Mouse (Mus musculus) adrenal gland, postnatal 4 days (tissue): ENCODE measurements around the gene Abcg5. TPM values are rescaled to one million over a fixed set of nuclear protein-coding genes. Genes with fewer than 3 reads are reported as not detected.

ENCODE experiments used
- DNase-seq, 2 experiments: peaks; one replicate each; pipeline ENCODE4 v3.0.0; 2021 to 2022; ENCODE audit warnings: low spot score in 2 of 2, mixed read lengths in 2 of 2
- total RNA-seq, 2 experiments: library from RNA; stranded (reverse); gene quantifications; 2 replicates each; pipeline ENCODE4 v1.2.3; 2021

The Abcg5 gene
- total RNA-seq, 2 experiments from 2014 or later, result 0.64 to 4.5 TPM

DNA sequence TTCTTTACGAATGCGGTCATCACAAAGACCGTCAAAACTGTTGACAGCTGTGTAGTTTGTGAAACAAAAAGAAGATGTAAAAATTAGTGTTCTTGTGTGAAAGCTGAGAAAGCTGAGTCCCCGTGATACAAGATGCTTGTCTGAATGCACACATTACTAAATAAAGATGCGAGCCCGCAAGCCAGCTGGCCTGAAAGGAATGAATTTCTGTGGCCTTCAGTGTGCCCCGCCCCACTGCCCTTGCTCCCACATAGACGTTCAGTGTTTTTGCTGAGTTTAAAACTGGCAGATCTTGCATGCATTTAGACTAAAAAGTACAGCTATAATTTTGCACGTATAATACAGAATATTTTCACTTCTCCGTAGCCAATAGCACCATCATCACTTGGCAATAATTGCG is 67.0 kb downstream of the Abcg5 start:
- no peak for DNase-seq

DNA sequence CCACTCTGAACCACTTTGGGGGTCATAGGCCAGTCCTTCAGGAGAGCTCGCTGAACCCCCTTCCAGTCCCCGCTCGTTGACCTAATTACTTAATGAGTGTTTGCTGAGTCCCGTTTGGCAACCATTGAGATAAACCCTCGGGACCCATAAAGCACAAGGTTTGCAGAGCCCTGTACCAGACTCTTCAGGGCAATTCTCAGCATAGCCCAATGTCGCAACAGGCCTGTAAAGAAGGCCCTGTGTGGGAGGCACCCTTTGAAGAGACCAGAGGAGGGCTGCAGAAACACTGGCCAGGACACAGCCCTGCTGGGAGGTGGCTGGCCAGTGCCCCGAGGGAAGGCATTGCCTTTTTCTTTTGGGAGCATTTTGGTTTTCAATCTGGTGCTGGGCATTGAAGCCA is 70.8 kb downstream of the Abcg5 start:
- no peak for DNase-seq

DNA sequence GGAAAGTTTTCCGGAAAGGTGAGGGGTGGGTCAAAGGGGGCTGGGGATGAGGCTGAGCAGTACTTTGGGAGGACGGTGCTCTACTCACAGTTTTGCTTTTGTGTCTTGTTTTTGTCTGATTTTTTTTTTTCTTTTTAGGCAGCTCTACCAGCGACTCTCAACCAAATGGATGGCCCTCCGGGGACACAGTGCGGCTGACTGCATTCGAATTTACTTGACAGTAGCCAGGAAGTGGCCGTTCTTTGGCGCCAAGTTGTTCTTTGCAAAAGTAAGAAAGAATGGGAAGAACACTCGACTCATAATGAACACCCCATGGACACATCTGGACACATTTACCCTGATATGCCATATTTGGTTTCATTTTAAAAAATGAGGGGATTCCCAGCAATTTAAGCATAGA is 71.3 kb downstream of the Abcg5 start:
- DNase-seq, result no peak

DNA sequence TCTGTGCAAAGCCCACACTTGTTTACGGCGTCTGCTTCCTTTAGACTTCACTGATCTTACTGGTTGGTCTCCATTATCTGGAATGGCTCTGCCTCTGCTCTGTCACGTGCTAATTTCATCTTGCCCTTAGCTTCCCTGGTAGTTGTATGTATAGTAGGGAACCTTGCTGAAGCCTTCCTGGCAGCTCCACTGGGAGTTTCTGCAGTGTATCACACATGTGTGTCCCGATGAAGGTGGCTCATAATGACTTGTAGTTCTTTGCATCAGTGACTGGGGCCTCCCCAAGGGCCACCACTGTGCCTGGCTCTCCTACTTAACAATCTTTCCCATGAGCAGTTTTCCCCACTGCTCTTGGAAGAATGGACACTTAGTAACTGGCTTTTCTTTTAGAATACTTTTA is 74.2 kb downstream of the Abcg5 start:
- DNase-seq, result no peak

Other genes with a start within 250 kb of the Abcg5 start
- gene Thada, start 216.8 kb downstream of the Abcg5 start, total RNA-seq, result 10 to 100 TPM; 18.2 to 20.7 TPM
- 10 to 100 TPM; 12.0 to 13.7 TPM for gene Plekhh2, start 171.1 kb downstream of the Abcg5 start, total RNA-seq
- gene Dync2li1, start 56.5 kb downstream of the Abcg5 start, total RNA-seq, result 10 to 100 TPM; 23.2 to 28.2 TPM
- 1 to 10 TPM in 1 of 2 experiments, under 1 TPM in 1; 0.25 to 4.5 TPM for gene Abcg8, start 6.7 kb downstream of the Abcg5 start, total RNA-seq
- gene Lrpprc, start 107.8 kb upstream of the Abcg5 start, total RNA-seq, result 10 to 100 TPM; 72.0 to 75.0 TPM